Mouse (Mus musculus): Measurements from ENCODE around the gene Crb2.

- TF ChIP-seq POLR2A (IDR thresholded peaks at IDR 0.05; ENCODE audit: insufficient read depth, low read depth, low read length) (no peak), EP300 (IDR thresholded peaks at IDR 0.05; ENCODE audit: insufficient read depth, low read depth, low read length) (no peak)
Measured at GRCm38 (mm10) chr2:37746293-37747049, 29.6 kb upstream of the Crb2 start.

Data from heart, adult 2 months (tissue).